Mouse (Mus musculus): ENCODE measurements around the gene Smim20. TPM values are rescaled to one million over a fixed set of nuclear protein-coding genes. Genes with fewer than 3 reads are reported as not detected.

The Smim20 gene
- total RNA-seq, 1 experiment from 2014 or later, result 44.4 TPM

Other genes starting within 250 kb of the Smim20 start
- gene Slc34a2, start 229.0 kb upstream of the Smim20 start, total RNA-seq (2017), result not detected in 3 replicates
- 0.38 TPM in 1 of 3 replicates, not detected in the others for gene Sel1l3, start 53.2 kb upstream of the Smim20 start, total RNA-seq (2017)
- 24.6 to 49.7 TPM (median 31.9 TPM) in 3 replicates for gene Rbpj, start 199.1 kb downstream of the Smim20 start, total RNA-seq (2017)